Mouse (Mus musculus): ENCODE results near the gene Bcl2l12. TPM values are rescaled to one million over a fixed set of nuclear protein-coding genes. Genes with fewer than 3 reads are reported as not detected.

Gene Bcl2l12
- total RNA-seq, 2 experiments from 2014 or later = 25.6 to 42.7 TPM

Other genes with a start within 250 kb of the Bcl2l12 start
Only the 30 nearest of the 36 such genes appear.
- 103 and 109 TPM in 2 replicates for gene Nup62, start 182.6 kb downstream of the Bcl2l12 start, total RNA-seq (2014; fragmentation: Nextera tagmentation)
- 167 and 183 TPM in 2 replicates for gene Nup62, start 182.6 kb downstream of the Bcl2l12 start, total RNA-seq (2017)
- gene Il4i1, start 182.3 kb downstream of the Bcl2l12 start, total RNA-seq (2014; fragmentation: Nextera tagmentation) = 2.5 and 6.5 TPM in 2 replicates
- 0.76 and 1.7 TPM in 2 replicates for gene Il4i1, start 182.3 kb downstream of the Bcl2l12 start, total RNA-seq (2017)
- gene Atf5, start 182.1 kb downstream of the Bcl2l12 start, total RNA-seq (2014; fragmentation: Nextera tagmentation) = 3.5 and 6.8 TPM in 2 replicates
- 1.3 and 2.8 TPM in 2 replicates for gene Atf5, start 182.1 kb downstream of the Bcl2l12 start, total RNA-seq (2017)
- 21.1 and 23.7 TPM in 2 replicates for gene Akt1s1, start 149.7 kb downstream of the Bcl2l12 start, total RNA-seq (2014; fragmentation: Nextera tagmentation)
- gene Akt1s1, start 149.7 kb downstream of the Bcl2l12 start, total RNA-seq (2017) = 19.2 and 24.5 TPM in 2 replicates
- 26.7 and 61.9 TPM in 2 replicates for gene Tbc1d17, start 149.6 kb downstream of the Bcl2l12 start, total RNA-seq (2014; fragmentation: Nextera tagmentation)
- gene Tbc1d17, start 149.6 kb downstream of the Bcl2l12 start, total RNA-seq (2017) = 13.7 and 49.6 TPM in 2 replicates
- 25.2 and 58.9 TPM in 2 replicates for gene Pnkp, start 141.6 kb downstream of the Bcl2l12 start, total RNA-seq (2014; fragmentation: Nextera tagmentation)
- gene Pnkp, start 141.6 kb downstream of the Bcl2l12 start, total RNA-seq (2017) = 18.4 and 30.5 TPM in 2 replicates
- 79.6 and 88.8 TPM in 2 replicates for gene Ptov1, start 128.9 kb downstream of the Bcl2l12 start, total RNA-seq (2014; fragmentation: Nextera tagmentation)
- 19.6 and 40.9 TPM in 2 replicates for gene Ptov1, start 128.9 kb downstream of the Bcl2l12 start, total RNA-seq (2017)
- gene Med25, start 106.0 kb downstream of the Bcl2l12 start, total RNA-seq (2014; fragmentation: Nextera tagmentation) = 42.0 and 71.7 TPM in 2 replicates
- 12.1 and 18.1 TPM in 2 replicates for gene Med25, start 106.0 kb downstream of the Bcl2l12 start, total RNA-seq (2017)
- 12.0 and 19.8 TPM in 2 replicates for gene Fuz, start 102.6 kb downstream of the Bcl2l12 start, total RNA-seq (2014; fragmentation: Nextera tagmentation)
- 14.2 and 18.3 TPM in 2 replicates for gene Fuz, start 102.6 kb downstream of the Bcl2l12 start, total RNA-seq (2017)
- 95.3 and 104 TPM in 2 replicates for gene Ap2a1, start 69.2 kb downstream of the Bcl2l12 start, total RNA-seq (2014; fragmentation: Nextera tagmentation)
- gene Ap2a1, start 69.2 kb downstream of the Bcl2l12 start, total RNA-seq (2017) = 23.8 and 37.1 TPM in 2 replicates
- gene Tsks, start 55.5 kb downstream of the Bcl2l12 start, total RNA-seq (2014; fragmentation: Nextera tagmentation) = not detected in 2 replicates
- not detected in 2 replicates for gene Tsks, start 55.5 kb downstream of the Bcl2l12 start, total RNA-seq (2017)
- gene Cpt1c, start 23.9 kb downstream of the Bcl2l12 start, total RNA-seq (2014; fragmentation: Nextera tagmentation) = 4.1 and 11.5 TPM in 2 replicates
- gene Cpt1c, start 23.9 kb downstream of the Bcl2l12 start, total RNA-seq (2017) = 0.91 and 1.3 TPM in 2 replicates
- 160 and 230 TPM in 2 replicates for gene Prmt1, start 12.1 kb downstream of the Bcl2l12 start, total RNA-seq (2014; fragmentation: Nextera tagmentation)
- gene Prmt1, start 12.1 kb downstream of the Bcl2l12 start, total RNA-seq (2017) = 132 and 171 TPM in 2 replicates
- 80.4 and 150 TPM in 2 replicates for gene Irf3, start 1.1 kb downstream of the Bcl2l12 start, total RNA-seq (2014; fragmentation: Nextera tagmentation)
- gene Irf3, start 1.1 kb downstream of the Bcl2l12 start, total RNA-seq (2017) = 84.3 and 104 TPM in 2 replicates
- gene Scaf1, start 17.7 kb upstream of the Bcl2l12 start, total RNA-seq (2014; fragmentation: Nextera tagmentation) = 33.0 and 46.3 TPM in 2 replicates
- gene Scaf1, start 17.7 kb upstream of the Bcl2l12 start, total RNA-seq (2017) = 7.2 and 10.2 TPM in 2 replicates
- 1.4 and 1.7 TPM in 2 replicates for gene Rras, start 19.2 kb upstream of the Bcl2l12 start, total RNA-seq (2014; fragmentation: Nextera tagmentation)
- 1.3 and 1.6 TPM in 2 replicates for gene Rras, start 19.2 kb upstream of the Bcl2l12 start, total RNA-seq (2017)
- 26.6 and 28.7 TPM in 2 replicates for gene Prr12, start 54.2 kb upstream of the Bcl2l12 start, total RNA-seq (2014; fragmentation: Nextera tagmentation)
- gene Prr12, start 54.2 kb upstream of the Bcl2l12 start, total RNA-seq (2017) = 1.9 and 2.1 TPM in 2 replicates
- gene Nosip, start 63.7 kb upstream of the Bcl2l12 start, total RNA-seq (2014; fragmentation: Nextera tagmentation) = 27.8 and 55.1 TPM in 2 replicates
- 40.9 and 48.3 TPM in 2 replicates for gene Nosip, start 63.7 kb upstream of the Bcl2l12 start, total RNA-seq (2017)
- gene Prrg2, start 64.0 kb upstream of the Bcl2l12 start, total RNA-seq (2014; fragmentation: Nextera tagmentation) = 4.3 and 4.7 TPM in 2 replicates
- gene Prrg2, start 64.0 kb upstream of the Bcl2l12 start, total RNA-seq (2017) = 3.5 and 6.2 TPM in 2 replicates
- gene Rcn3, start 93.5 kb upstream of the Bcl2l12 start, total RNA-seq (2014; fragmentation: Nextera tagmentation) = 7.6 and 15.6 TPM in 2 replicates
- gene Rcn3, start 93.5 kb upstream of the Bcl2l12 start, total RNA-seq (2017) = 16.7 and 23.0 TPM in 2 replicates
- 0.82 TPM in 1 of 2 replicates, not detected in the other for gene Fcgrt, start 105.1 kb upstream of the Bcl2l12 start, total RNA-seq (2014; fragmentation: Nextera tagmentation)
- gene Fcgrt, start 105.1 kb upstream of the Bcl2l12 start, total RNA-seq (2017) = 1.1 and 1.8 TPM in 2 replicates
- 3,773 and 4,118 TPM in 2 replicates for gene Rps11, start 125.7 kb upstream of the Bcl2l12 start, total RNA-seq (2014; fragmentation: Nextera tagmentation)
- 1,409 and 1,705 TPM in 2 replicates for gene Rps11, start 125.7 kb upstream of the Bcl2l12 start, total RNA-seq (2017)
- gene Rpl13a, start 130.0 kb upstream of the Bcl2l12 start, total RNA-seq (2014; fragmentation: Nextera tagmentation) = 4,705 and 4,844 TPM in 2 replicates
- 4,178 and 4,889 TPM in 2 replicates for gene Rpl13a, start 130.0 kb upstream of the Bcl2l12 start, total RNA-seq (2017)
- not detected in 2 replicates for gene Gm45713, start 137.5 kb upstream of the Bcl2l12 start, total RNA-seq (2014; fragmentation: Nextera tagmentation)
- 0.61 TPM in 1 of 2 replicates, not detected in the other for gene Gm45713, start 137.5 kb upstream of the Bcl2l12 start, total RNA-seq (2017)
- 35.8 and 48.2 TPM in 2 replicates for gene Flt3l, start 137.7 kb upstream of the Bcl2l12 start, total RNA-seq (2014; fragmentation: Nextera tagmentation)
- gene Flt3l, start 137.7 kb upstream of the Bcl2l12 start, total RNA-seq (2017) = 8.5 and 23.5 TPM in 2 replicates
- 135 and 148 TPM in 2 replicates for gene Pih1d1, start 155.6 kb upstream of the Bcl2l12 start, total RNA-seq (2014; fragmentation: Nextera tagmentation)
- 39.0 and 61.3 TPM in 2 replicates for gene Pih1d1, start 155.6 kb upstream of the Bcl2l12 start, total RNA-seq (2017)
- gene Aldh16a1, start 155.9 kb upstream of the Bcl2l12 start, total RNA-seq (2014; fragmentation: Nextera tagmentation) = 69.0 and 84.8 TPM in 2 replicates
- 19.1 and 22.1 TPM in 2 replicates for gene Aldh16a1, start 155.9 kb upstream of the Bcl2l12 start, total RNA-seq (2017)
- not detected in 2 replicates for gene Slc17a7, start 165.2 kb upstream of the Bcl2l12 start, total RNA-seq (2014; fragmentation: Nextera tagmentation)
- not detected in 2 replicates for gene Slc17a7, start 165.2 kb upstream of the Bcl2l12 start, total RNA-seq (2017)
- gene Gfy, start 180.9 kb upstream of the Bcl2l12 start, total RNA-seq (2014; fragmentation: Nextera tagmentation) = not detected in 2 replicates
- 1.9 TPM in 1 of 2 replicates, not detected in the other for gene Gfy, start 180.9 kb upstream of the Bcl2l12 start, total RNA-seq (2017)
- not detected in 2 replicates for gene Pth2, start 182.3 kb upstream of the Bcl2l12 start, total RNA-seq (2014; fragmentation: Nextera tagmentation)
- gene Pth2, start 182.3 kb upstream of the Bcl2l12 start, total RNA-seq (2017) = not detected in 2 replicates